Mouse (Mus musculus) kidney, embryonic 14.5 days (tissue): Measurements from ENCODE around the gene Akr1b10. TPM values are rescaled to one million over a fixed set of nuclear protein-coding genes. Genes with fewer than 3 reads are reported as not detected.
A peak's percentile ranks its signal among the peaks of the same experiment; 100 is the strongest.
"Not testable (repeated sequence)": the region's sequence is repeated elsewhere in the genome, so short reads cannot be mapped to it uniquely, and the experiment has no call there.

ENCODE experiments used
- ATAC-seq: fragments of 200-750 bp; cut with Nextera tagmentation; 2 replicates; pipeline ENCODE4 v1.8.0; 2017; ENCODE audit warnings: moderate number of reproducible peaks, mild to moderate bottlenecking, moderate TSS enrichment, moderate library complexity; ENCODE audit not compliant: low FRiP score, low TSS enrichment
- H3K27ac ChIP-seq: fragments of 300-500 bp; sonication (generic); 2 replicates; pipeline ENCODE4 v1.5.1; 2014; ENCODE audit warnings: low read depth, mild to moderate bottlenecking, low read length, moderate library complexity, mixed read lengths
- H3K27me3 ChIP-seq: fragments of 300-500 bp; sonication (generic); 2 replicates; pipeline ENCODE4 v1.6.1; 2014; ENCODE audit warnings: mild to moderate bottlenecking, low read length; ENCODE audit not compliant: control insufficient read depth, insufficient read depth
- H3K36me3 ChIP-seq: fragments of 300-500 bp; sonication (generic); 2 replicates; pipeline ENCODE4 v1.6.1; 2014; ENCODE audit warnings: low read length, mixed read lengths; ENCODE audit not compliant: control insufficient read depth, insufficient read depth
- H3K4me1 ChIP-seq: fragments of 300-500 bp; sonication (generic); 2 replicates; pipeline ENCODE4 v1.6.1; 2014; ENCODE audit warnings: low read length, mixed read lengths; ENCODE audit not compliant: control insufficient read depth, insufficient read depth
- H3K4me2 ChIP-seq: fragments of 300-500 bp; sonication (generic); replicated peaks from 2 replicates; pipeline ENCODE4 v1.6.1; 2014; ENCODE audit warnings: low read depth, mild to moderate bottlenecking, low read length
- H3K4me3 ChIP-seq: fragments of 300-500 bp; sonication (generic); 2 replicates; pipeline ENCODE4 v1.5.1; 2014; ENCODE audit warnings: mild to moderate bottlenecking, low read length
- H3K9ac ChIP-seq: fragments of 300-500 bp; sonication (generic); 2 replicates; pipeline ENCODE4 v1.6.1; 2014; ENCODE audit warnings: low read depth, mild to moderate bottlenecking, low read length, moderate library complexity
- H3K9me3 ChIP-seq: fragments of 300-500 bp; sonication (generic); 2 replicates; pipeline ENCODE4 v1.6.1; 2016; ENCODE audit warnings: low read length; ENCODE audit not compliant: control insufficient read depth
- WGBS: fragments of 180-500 bp; shearing (Covaris S2); extraction: QIAGEN DNeasy Blood & Tissue Kit; methylation state at CpG from one replicate; pipeline ENCODE4 v1.1.7; 2014; 5-methylcytosine and 5-hydroxymethylcytosine counted together
- polyA plus RNA-seq: library from polyadenylated mRNA; unstranded; fragments of >200 nt; fragmentation: Nextera tagmentation; extraction: Ambion mirVana; gene quantifications from 2 replicates; pipeline ENCODE4 v1.2.1, GENCODE M21; 2014

The Akr1b10 gene
- polyA plus RNA-seq, 1 experiment from 2014 or later = 24.2 TPM

DNA sequence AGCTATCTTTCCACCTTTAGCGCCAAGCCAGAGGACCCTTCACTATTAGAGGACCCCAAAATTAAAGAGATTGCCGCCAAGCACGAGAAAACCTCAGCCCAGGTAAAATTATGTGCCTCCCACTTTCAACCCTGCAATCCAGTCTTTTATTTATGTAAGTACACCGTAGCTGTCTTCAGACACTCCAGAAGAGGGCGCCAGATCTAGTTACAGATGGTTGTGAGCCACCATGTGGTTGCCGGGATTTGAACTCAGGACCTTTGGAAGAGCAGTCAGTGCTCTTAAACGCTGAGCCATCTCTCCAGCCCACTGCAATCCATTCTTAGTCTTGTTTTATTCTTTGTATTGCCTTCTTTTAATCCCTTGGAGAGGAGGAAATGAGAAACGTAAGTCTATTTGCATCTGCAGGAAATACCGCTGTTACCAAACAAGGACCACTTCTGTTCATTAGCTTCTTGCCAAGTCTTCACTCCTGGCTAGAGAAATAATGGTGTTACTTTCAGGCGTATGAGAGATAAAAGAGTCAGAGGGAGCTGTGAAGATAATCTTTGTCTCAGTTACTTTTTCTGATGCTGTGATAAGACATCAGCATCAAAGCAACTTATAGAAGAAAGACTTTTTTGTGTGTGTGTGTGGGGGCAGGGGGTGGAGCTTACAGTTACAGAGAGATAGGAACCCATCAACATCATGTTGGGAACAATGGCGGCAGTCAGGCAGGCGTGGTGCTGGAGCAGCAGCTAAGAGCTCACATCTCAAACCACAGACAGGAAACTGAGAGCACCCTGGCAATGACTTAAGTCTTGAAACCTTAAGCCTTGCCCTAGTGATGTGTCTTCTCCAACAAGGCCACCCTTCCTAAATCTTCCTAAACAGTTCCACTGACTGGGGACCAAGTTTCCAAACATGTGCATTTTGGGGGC, 19.5 kb upstream of the Akr1b10 start:
- H3K36me3 ChIP-seq = no peaks in the 10 kb centered on the region
- 86% methylated on average over 12 of the region's 12 CpGs for WGBS
- ATAC-seq = no peak

GRCm38 (mm10) chr6:34367998-34368397, 16.0 kb upstream of the Akr1b10 start:
- H3K36me3 ChIP-seq = no peaks in the 10 kb centered on the region
- no peak overlapping the region for H3K4me2 ChIP-seq
- H3K9ac ChIP-seq = no peak overlapping the region
- H3K4me3 ChIP-seq = no peak overlapping the region
- 75% methylated on average over 9 of the region's 9 CpGs for WGBS
- ATAC-seq = no peak
- no peak overlapping the region for H3K27ac ChIP-seq
- H3K9me3 ChIP-seq = no peaks in the 10 kb centered on the region
- no peaks in the 10 kb centered on the region for H3K27me3 ChIP-seq
- no peaks in the 10 kb centered on the region for H3K4me1 ChIP-seq

More for the DNA sequence above, 19.5 kb upstream of the Akr1b10 start:
- H3K27ac ChIP-seq = no peak overlapping the region
- no peaks in the 10 kb centered on the region for H3K9me3 ChIP-seq
- H3K9ac ChIP-seq = no peak overlapping the region
- H3K4me3 ChIP-seq = no peak overlapping the region
- H3K4me1 ChIP-seq = no peaks in the 10 kb centered on the region
- no peak overlapping the region for H3K4me2 ChIP-seq
- no peaks in the 10 kb centered on the region for H3K27me3 ChIP-seq

DNA sequence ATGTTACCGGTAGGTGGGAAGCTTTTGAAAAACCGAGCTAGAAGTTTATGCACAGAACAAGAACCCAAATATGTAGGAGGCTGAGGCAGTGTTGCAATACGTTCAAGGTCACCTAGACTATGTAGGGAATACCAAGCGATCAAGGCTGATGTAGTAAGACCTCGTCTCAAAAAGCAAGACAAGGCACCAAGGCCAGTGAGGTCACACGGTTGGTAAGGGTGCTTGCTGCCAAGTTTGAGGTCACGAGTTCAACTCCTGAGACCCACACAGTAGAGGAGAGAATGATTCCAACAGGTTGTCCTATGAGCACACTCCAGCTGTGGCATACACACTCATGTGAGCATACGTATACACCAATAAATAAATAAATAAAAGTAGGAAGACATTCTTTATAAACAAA, 13.9 kb upstream of the Akr1b10 start:
- WGBS = 85% methylated on average over 8 of the region's 8 CpGs

GRCm38 (mm10) chr6:34371700-34372351, 12.2 kb upstream of the Akr1b10 start:
- Histone ChIP-seq H3K36me3 (no peaks in the 10 kb centered on the region), H3K27ac (no peak overlapping the region), H3K9ac (no peak overlapping the region), H3K27me3 (no peaks in the 10 kb centered on the region), H3K9me3 (no peaks in the 10 kb centered on the region), H3K4me3 (no peak overlapping the region), H3K4me1 (no peaks in the 10 kb centered on the region), H3K4me2 (no peak overlapping the region; the same call in 1 of the 2 replicates)
- whole genome bisulfite sequencing = 33% methylated on average over 18 of the region's 18 CpGs
- no peak for ATAC-seq

More for the DNA sequence above, 13.9 kb upstream of the Akr1b10 start:
- no peak; the same call in 1 of the 2 replicates for ATAC-seq
- Histone ChIP-seq H3K36me3 (no peaks in the 10 kb centered on the region), H3K9ac (no peak overlapping the region), H3K27ac (no peak overlapping the region), H3K4me2 (no peak overlapping the region), H3K9me3 (no peaks in the 10 kb centered on the region), H3K4me1 (no peaks in the 10 kb centered on the region), H3K27me3 (no peaks in the 10 kb centered on the region), H3K4me3 (no peak overlapping the region)

GRCm38 (mm10) chr6:34373841-34374240, 10.2 kb upstream of the Akr1b10 start:
- H3K4me1 ChIP-seq = no peaks in the 10 kb centered on the region
- H3K36me3 ChIP-seq = no peaks in the 10 kb centered on the region
- H3K9ac ChIP-seq = no peak overlapping the region
- 78% methylated on average over 7 of the region's 7 CpGs for WGBS
- H3K27me3 ChIP-seq = no peaks in the 10 kb centered on the region
- H3K9me3 ChIP-seq = no peaks in the 10 kb centered on the region
- no peak overlapping the region for H3K27ac ChIP-seq
- ATAC-seq = no peak
- no peak overlapping the region for H3K4me2 ChIP-seq
- H3K4me3 ChIP-seq = no peak overlapping the region

DNA sequence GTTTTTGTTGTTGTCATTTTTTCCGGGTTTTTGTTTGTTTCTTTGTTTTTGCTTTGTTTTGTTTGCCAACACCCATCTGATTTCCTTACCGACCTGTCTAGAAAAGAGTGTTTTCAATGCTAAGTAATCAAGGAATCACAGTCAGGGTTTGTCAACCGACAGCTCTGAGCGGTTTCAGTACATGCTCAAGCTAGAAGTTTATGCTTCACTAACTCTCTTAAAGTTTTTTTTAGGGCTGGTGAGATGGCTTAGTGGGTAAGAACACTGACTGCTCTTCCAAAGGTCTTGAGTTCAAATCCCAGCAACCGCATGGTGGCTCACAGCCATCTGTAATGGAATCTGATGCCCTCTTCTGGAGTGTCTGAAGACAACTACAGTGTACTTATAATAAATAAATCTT, 8.1 kb upstream of the Akr1b10 start:
- not testable (repeated sequence) for H3K27me3 ChIP-seq, H3K36me3 ChIP-seq, ATAC-seq, H3K4me1 ChIP-seq, H3K27ac ChIP-seq, H3K9ac ChIP-seq, H3K4me3 ChIP-seq, H3K9me3 ChIP-seq, H3K4me2 ChIP-seq
- WGBS = 74% methylated on average over 5 of the region's 5 CpGs

DNA sequence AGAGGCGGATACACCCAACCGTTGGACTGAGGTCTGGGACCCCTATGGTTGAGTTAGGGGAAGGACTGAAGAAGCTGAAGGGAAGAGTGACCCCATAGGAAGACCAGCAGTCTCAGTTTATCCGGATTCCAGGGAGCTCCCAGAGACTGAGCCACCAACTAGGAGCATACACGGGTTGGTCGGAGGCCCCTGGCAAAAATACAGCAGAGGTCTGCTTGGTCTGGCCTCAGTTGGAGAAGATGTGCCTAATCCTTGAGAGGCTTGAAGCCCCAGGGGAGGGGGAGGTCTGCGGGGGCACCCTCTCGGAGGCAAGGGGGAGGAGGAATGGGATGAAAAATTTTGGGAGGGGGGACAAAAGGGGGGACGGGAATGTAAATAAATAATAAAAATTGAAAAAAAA, 617 bp upstream of the Akr1b10 start:
- ATAC-seq = no peak

DNA sequence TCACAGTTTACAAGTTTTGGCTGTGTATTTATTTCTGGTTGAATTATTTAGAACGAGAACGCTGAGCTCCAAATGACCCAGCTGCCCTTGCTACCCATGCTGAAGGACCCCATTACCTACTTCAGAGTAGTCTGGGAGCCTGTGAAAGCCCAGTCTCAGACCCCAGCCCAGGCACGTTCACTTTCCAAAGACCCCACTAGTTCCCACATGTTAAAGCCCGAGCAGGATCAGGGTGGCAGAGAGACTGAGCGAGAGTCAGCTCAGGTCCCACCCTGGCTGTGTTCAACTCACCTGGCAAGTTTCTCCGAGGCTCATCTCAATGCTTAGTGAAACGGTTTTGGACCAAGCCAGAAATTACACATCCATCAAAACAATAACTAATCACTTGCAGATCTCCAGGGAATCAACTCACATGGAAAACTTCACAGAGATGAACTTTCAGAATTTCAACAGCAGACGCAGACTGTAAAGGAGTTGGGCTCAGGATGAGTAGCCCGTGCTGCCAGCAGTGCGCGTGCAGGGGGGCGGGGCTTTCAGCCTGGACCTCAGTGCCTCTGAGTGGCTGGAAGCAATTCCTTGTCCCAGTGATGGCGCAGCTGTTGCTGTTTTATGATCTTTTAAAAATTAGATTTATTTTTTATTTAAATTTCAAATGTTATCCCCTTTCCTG, 818 bp downstream of the Akr1b10 start:
- Histone ChIP-seq H3K36me3 (peaks cover 8% of the 10 kb centered on the region), H3K27ac (no peak overlapping the region), H3K9ac (peak overlapping the region; percentile 58; the same call in 1 of the 2 replicates), H3K4me1 (peaks cover 5% of the 10 kb centered on the region; the same call in 1 of the 2 replicates), H3K4me3 (peak overlapping the region; percentile 64), H3K9me3 (no peaks in the 10 kb centered on the region), H3K4me2 (peak overlapping the region; percentile 79), H3K27me3 (no peaks in the 10 kb centered on the region)
- WGBS = 3% methylated on average over 13 of the region's 13 CpGs
- peak; percentile 71; the same call in 1 of the 2 replicates for ATAC-seq

More for the DNA sequence above, 617 bp upstream of the Akr1b10 start:
- Histone ChIP-seq H3K9me3 (no peaks in the 10 kb centered on the region), H3K27me3 (no peaks in the 10 kb centered on the region), H3K4me2 (peak overlapping the region; percentile 79; the same call in 1 of the 2 replicates), H3K27ac (no peak overlapping the region), H3K9ac (no peak overlapping the region), H3K4me1 (peaks cover 5% of the 10 kb centered on the region; the same call in 1 of the 2 replicates), H3K36me3 (peaks cover 3% of the 10 kb centered on the region; the same call in 1 of the 2 replicates), H3K4me3 (no peak overlapping the region)
- 45% methylated on average over 8 of the region's 8 CpGs for WGBS
